Mouse (Mus musculus) heart, postnatal 0 days (tissue): ENCODE results near the gene Spatc1l. TPM values are rescaled to one million over a fixed set of nuclear protein-coding genes. Genes with fewer than 3 reads are reported as not detected.
A peak's percentile ranks its signal among the peaks of the same experiment; 100 is the strongest.

Source experiments
- ATAC-seq: fragments of 200-750 bp; cut with Nextera tagmentation; 2 replicates; pipeline ENCODE4 v1.8.0; 2017; ENCODE audit warnings: low read depth, moderate number of reproducible peaks, moderate library complexity; ENCODE audit not compliant: insufficient read depth
- DNase-seq: peaks from one replicate; pipeline ENCODE4 v3.0.0-alpha.2; 2016; ENCODE audit warnings: low spot score
- H3K27ac ChIP-seq: fragments of 300-500 bp; sonication (generic); 2 replicates; pipeline ENCODE4 v1.5.1; 2014; ENCODE audit warnings: low read depth, mild to moderate bottlenecking
- H3K27me3 ChIP-seq: fragments of 300-500 bp; sonication (generic); 2 replicates; pipeline ENCODE4 v1.6.1; 2014; ENCODE audit warnings: low read length, mixed read lengths; ENCODE audit not compliant: control insufficient read depth, insufficient read depth
- H3K36me3 ChIP-seq: fragments of 300-500 bp; sonication (generic); replicated peaks from 2 replicates; pipeline ENCODE4 v1.6.1; 2014; ENCODE audit warnings: low read length, mixed read lengths; ENCODE audit not compliant: control insufficient read depth, insufficient read depth
- H3K4me1 ChIP-seq: fragments of 300-500 bp; sonication (generic); 2 replicates; pipeline ENCODE4 v1.6.1; 2014; ENCODE audit warnings: antibody characterized with exemption; ENCODE audit not compliant: control insufficient read depth, insufficient read depth
- H3K4me2 ChIP-seq: fragments of 300-500 bp; sonication (generic); 2 replicates; pipeline ENCODE4 v1.6.1; 2014; ENCODE audit warnings: low read depth, mild to moderate bottlenecking, low read length, moderate library complexity
- H3K4me3 ChIP-seq: fragments of 300-500 bp; sonication (generic); 2 replicates; pipeline ENCODE4 v1.5.1; 2014; ENCODE audit warnings: low read depth, low read length
- H3K9ac ChIP-seq: fragments of 300-500 bp; sonication (generic); replicated peaks from 2 replicates; pipeline ENCODE4 v1.6.1; 2014; ENCODE audit warnings: low read depth, low read length, mixed read lengths
- H3K9me3 ChIP-seq: fragments of 300-500 bp; sonication (generic); replicated peaks from 2 replicates; pipeline ENCODE4 v1.6.1; 2016; ENCODE audit warnings: low read length; ENCODE audit not compliant: control insufficient read depth
- CTCF ChIP-seq: IDR thresholded peaks from 2 replicates; pipeline ENCODE4 v1.5.1; 2016; ENCODE audit warnings: antibody characterized with exemption, control low read depth, low read depth
- EP300 ChIP-seq: IDR thresholded peaks from 2 replicates; pipeline ENCODE4 v1.6.1; 2016; ENCODE audit warnings: antibody characterized with exemption, low read depth
- WGBS: fragments of 180-500 bp; shearing (Covaris S2); extraction: QIAGEN DNeasy Blood & Tissue Kit; methylation state at CpG from one replicate; pipeline ENCODE4 v1.1.7; 2014; 5-methylcytosine and 5-hydroxymethylcytosine counted together
- polyA plus RNA-seq: library from polyadenylated mRNA; unstranded; fragments of >200 nt; fragmentation: Nextera tagmentation; extraction: Ambion mirVana; gene quantifications from 2 replicates; pipeline ENCODE4 v1.2.1, GENCODE M21; 2015
- total RNA-seq: library from RNA; depleted of rRNA; stranded (reverse); fragments of >200 nt; gene quantifications from 2 replicates; pipeline ENCODE4 v1.2.3, GENCODE M21; 2014; ENCODE audit warnings: low replicate concordance

The Spatc1l gene
- total and polyA plus RNA-seq, 2 experiments from 2014 or later = not detected

DNA sequence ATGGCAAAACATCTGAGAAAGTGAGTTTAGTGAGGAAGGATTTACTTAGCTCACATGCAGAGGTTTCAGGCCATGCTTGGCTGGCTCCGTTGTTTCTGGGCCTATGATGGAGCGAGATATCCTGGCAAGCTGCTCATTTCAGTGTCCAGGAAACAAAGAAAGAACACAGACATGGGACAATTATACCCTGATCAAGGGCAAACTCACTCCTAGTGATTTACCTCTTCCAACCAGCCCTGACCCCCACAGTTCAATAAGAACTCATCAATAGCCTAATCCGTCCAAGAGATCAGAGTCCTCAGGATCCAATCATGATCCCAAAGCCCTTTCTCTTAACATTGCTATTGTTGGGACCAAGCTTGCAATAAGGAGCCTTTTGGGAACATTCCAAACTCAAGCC lies 10.1 kb downstream of the Spatc1l start:
- DNase-seq (no peak), ATAC-seq (no peak)
- Histone ChIP-seq H3K9me3 (no peaks in the 10 kb centered on the region), H3K9ac (no peak overlapping the region), H3K4me3 (no peak overlapping the region), H3K27ac (no peak overlapping the region), H3K4me1 (no peaks in the 10 kb centered on the region), H3K27me3 (no peaks in the 10 kb centered on the region), H3K4me2 (no peak overlapping the region), H3K36me3 (no peaks in the 10 kb centered on the region)
- TF ChIP-seq EP300 (no peak), CTCF (no peak)
- WGBS = 81% methylated on average over 3 of the region's 3 CpGs

DNA sequence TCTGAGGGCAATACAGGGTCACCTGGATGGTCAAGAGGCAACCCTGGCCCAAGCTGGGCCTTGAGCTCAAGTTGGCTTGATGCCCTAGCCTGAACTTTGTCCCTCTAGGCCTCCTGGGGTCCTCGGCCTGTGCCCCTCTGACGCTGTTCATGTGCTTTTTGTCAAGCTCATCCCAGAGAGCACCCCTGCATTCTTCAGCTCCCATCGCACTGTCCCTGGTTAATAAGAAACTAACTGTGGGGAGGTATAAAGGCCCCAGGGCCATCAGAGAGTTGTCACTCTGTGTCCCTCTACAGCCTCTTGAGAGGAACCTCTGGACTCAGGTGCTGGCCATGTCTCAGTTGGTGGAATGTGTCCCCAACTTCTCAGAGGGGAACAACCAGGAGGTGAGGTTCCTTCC lies 13.3 kb downstream of the Spatc1l start, which contains the start of gene Ftcd:
Ftcd (plus strand) TSS at position 275 of the 400 bp plus-strand sequence.
- ATAC-seq = no peak
- Histone ChIP-seq H3K27me3 (no peaks in the 10 kb centered on the region), H3K27ac (no peak within 1 kb of the TSS), H3K4me2 (no peak within 1 kb of the TSS), H3K9ac (no peak within 1 kb of the TSS), H3K36me3 (no peaks in the 10 kb centered on the region), H3K4me1 (no peaks in the 10 kb centered on the region), H3K9me3 (no peaks in the 10 kb centered on the region), H3K4me3 (no peak within 1 kb of the TSS)
- DNase-seq = no peak
- 87% methylated on average over 3 of the region's 3 CpGs for WGBS
- no peak for TF ChIP-seq EP300
- no peak for TF ChIP-seq CTCF

DNA sequence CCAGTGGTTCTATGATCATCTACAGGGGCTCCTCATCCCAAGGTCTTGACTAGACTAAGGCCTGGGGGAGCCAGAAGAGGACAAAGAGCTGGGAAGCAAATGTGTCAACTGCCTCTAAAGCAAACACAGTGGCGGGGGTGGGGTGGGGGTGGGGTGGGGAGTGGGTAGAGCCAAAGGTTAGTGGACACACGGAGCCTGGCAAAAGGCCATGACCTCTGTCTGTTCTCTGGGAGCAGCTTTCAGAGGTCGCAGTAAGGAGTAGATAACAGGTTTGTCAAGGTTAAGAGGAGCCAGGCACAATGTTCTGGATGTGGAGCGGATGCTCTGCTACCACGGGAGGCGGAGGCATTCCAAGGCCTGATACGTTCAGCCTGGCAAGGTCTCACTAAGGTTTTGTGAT lies 14.8 kb downstream of the Spatc1l start:
- DNase-seq (peak; percentile 42), ATAC-seq (peak; percentile 47; the same call in 1 of the 2 replicates)
- H3K9me3 ChIP-seq = no peaks in the 10 kb centered on the region
- no peak overlapping the region for H3K4me3 ChIP-seq
- TF ChIP-seq CTCF (no peak), EP300 (no peak)
- H3K4me1 ChIP-seq = no peaks in the 10 kb centered on the region
- H3K9ac ChIP-seq = no peak overlapping the region
- no peaks in the 10 kb centered on the region for H3K27me3 ChIP-seq
- WGBS = 54% methylated on average over 7 of the region's 7 CpGs
- no peak overlapping the region for H3K27ac ChIP-seq
- no peak overlapping the region for H3K4me2 ChIP-seq
- H3K36me3 ChIP-seq = no peaks in the 10 kb centered on the region

DNA sequence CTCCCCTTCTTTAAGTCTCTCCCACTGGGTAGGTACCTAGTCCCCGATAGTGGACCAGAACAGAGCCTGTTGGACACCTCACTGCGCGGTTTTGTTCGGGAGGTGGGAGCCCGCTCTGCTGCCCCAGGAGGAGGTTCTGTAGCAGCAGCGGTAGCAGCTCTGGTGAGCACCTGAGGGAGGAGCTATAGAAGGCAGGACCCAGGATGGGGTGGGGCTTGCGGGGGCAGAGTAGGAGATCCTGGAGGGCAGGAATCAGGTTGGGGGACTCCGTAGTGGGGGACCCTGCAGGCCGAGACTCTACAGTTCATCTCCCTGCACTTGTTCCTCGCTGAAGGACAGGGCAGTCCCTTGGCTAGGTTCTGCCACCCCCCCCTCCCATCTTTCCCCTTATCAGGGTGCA lies 22.1 kb downstream of the Spatc1l start:
- H3K9ac ChIP-seq = no peak overlapping the region; the same call in 1 of the 2 replicates
- H3K9me3 ChIP-seq = no peaks in the 10 kb centered on the region
- 0 out of 2 replicates have a peak overlapping the region, but pooled peaks have one; percentile 8 for H3K4me3 ChIP-seq
- 23% methylated on average over 10 of the region's 10 CpGs for whole genome bisulfite sequencing
- ATAC-seq (peak; percentile 44), DNase-seq (peak; percentile 17)
- peak overlapping the region; percentile 74 for H3K27ac ChIP-seq
- H3K27me3 ChIP-seq = no peaks in the 10 kb centered on the region
- TF ChIP-seq CTCF = no peak
- H3K4me1 ChIP-seq = peaks cover 16% of the 10 kb centered on the region; the same call in 1 of the 2 replicates
- H3K4me2 ChIP-seq = peak overlapping the region; percentile 28; the same call in 1 of the 2 replicates
- no peaks in the 10 kb centered on the region for H3K36me3 ChIP-seq

DNA sequence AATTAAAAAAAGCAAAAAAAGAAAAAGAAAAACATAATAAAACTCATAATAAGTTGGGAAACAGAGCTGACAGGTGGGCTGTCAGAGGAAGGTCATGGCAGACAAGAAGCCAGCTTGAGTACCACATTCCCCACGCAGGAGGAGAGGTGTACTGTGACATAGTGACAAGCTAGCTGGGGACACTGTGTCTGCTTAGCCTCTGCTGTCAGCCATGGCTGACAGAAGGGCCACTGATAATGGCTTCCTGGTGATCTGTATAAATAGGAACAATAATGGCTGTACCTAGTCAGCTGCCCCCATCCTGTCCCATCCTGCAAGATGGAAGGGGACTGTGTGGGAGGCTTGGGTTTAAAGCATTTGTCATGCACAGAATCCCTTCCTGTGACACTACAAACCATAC lies 24.1 kb downstream of the Spatc1l start:
- WGBS = 14% methylated on average over 1 of the region's 1 CpGs
- H3K4me1 ChIP-seq = peaks cover 16% of the 10 kb centered on the region; the same call in 1 of the 2 replicates
- H3K4me3 ChIP-seq = no peak overlapping the region
- H3K27me3 ChIP-seq = no peaks in the 10 kb centered on the region
- H3K36me3 ChIP-seq = no peaks in the 10 kb centered on the region
- H3K9ac ChIP-seq = no peak overlapping the region
- H3K4me2 ChIP-seq = no peak overlapping the region
- peak overlapping the region; percentile 81 for H3K27ac ChIP-seq
- ATAC-seq (peak; percentile 82), DNase-seq (peak; percentile 78)
- TF ChIP-seq CTCF (no peak), EP300 (peak; percentile 96)
- H3K9me3 ChIP-seq = no peaks in the 10 kb centered on the region

DNA sequence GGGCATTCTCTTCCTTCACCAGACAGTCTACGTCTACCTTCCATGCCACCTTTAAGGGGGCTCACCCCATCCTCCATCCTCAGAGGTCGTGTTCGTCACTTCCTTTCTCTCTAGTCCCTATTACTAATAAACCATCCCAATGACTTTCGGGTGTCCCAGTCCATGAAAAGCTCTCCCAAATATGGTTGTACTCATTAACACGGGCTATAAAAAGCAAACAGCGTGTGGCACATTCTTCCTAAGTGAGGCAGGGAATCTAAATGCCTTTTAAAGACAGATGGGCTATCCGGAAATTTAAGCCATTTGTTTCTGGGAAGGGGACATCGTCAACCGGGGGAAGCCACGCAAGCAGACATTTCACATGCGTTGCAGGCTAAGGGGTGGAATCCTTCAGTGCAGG lies 28.1 kb downstream of the Spatc1l start:
- H3K27me3 ChIP-seq = no peaks in the 10 kb centered on the region
- ATAC-seq (peak; percentile 75), DNase-seq (peak; percentile 87)
- H3K4me3 ChIP-seq = no peak overlapping the region
- WGBS = 38% methylated on average over 11 of the region's 11 CpGs
- H3K4me2 ChIP-seq = no peak overlapping the region
- H3K36me3 ChIP-seq = no peaks in the 10 kb centered on the region
- H3K9ac ChIP-seq = no peak overlapping the region
- 0 out of 2 replicates have a peak, but pooled peaks cover 5% of the 10 kb centered on the region for H3K4me1 ChIP-seq
- TF ChIP-seq CTCF = no peak
- TF ChIP-seq EP300 = peak; percentile 28; the same call in 1 of the 2 replicates
- no peaks in the 10 kb centered on the region for H3K9me3 ChIP-seq
- peak overlapping the region; percentile 91 for H3K27ac ChIP-seq
